Mouse (Mus musculus) small intestine, adult 2 months (tissue): ENCODE data around the gene Zfp410. TPM values are rescaled to one million over a fixed set of nuclear protein-coding genes. Genes with fewer than 3 reads are reported as not detected.

Experiments used
- H3K27ac ChIP-seq: fragments of 200-500 bp; 2 replicates; pipeline ENCODE4 v1.5.1; 2012; ENCODE audit warnings: low read depth, low read length, control low read depth, inconsistent platforms; ENCODE audit not compliant: insufficient read depth
- H3K27me3 ChIP-seq: fragments of 200-500 bp; 2 replicates; pipeline ENCODE4 v1.6.1; 2012; ENCODE audit warnings: mild to moderate bottlenecking, moderate library complexity, low read length, inconsistent platforms; ENCODE audit not compliant: control insufficient read depth, insufficient read depth
- H3K36me3 ChIP-seq: fragments of 200-500 bp; 2 replicates; pipeline ENCODE4 v1.6.1; 2012; ENCODE audit warnings: mild to moderate bottlenecking, low read length, control low read depth, inconsistent platforms; ENCODE audit not compliant: control insufficient read depth, insufficient read depth
- H3K4me1 ChIP-seq: fragments of 200-500 bp; 2 replicates; pipeline ENCODE4 v1.6.1; 2012; ENCODE audit warnings: low read length, inconsistent platforms, mixed read lengths; ENCODE audit not compliant: control insufficient read depth, insufficient read depth, insufficient read length
- H3K4me3 ChIP-seq: fragments of 200-500 bp; 2 replicates; pipeline ENCODE4 v1.5.1; 2012; ENCODE audit warnings: low read depth, mild to moderate bottlenecking, control low read depth, inconsistent platforms, low read length, moderate library complexity
- CTCF ChIP-seq: fragments of 200-500 bp; IDR thresholded peaks from 2 replicates; pipeline ENCODE4 v1.5.1; 2012; ENCODE audit warnings: low read depth, mild to moderate bottlenecking, control low read depth, inconsistent platforms, low read length, moderate library complexity, mixed read lengths; ENCODE audit not compliant: insufficient replicate concordance, insufficient read length; ENCODE audit errors: extremely low read depth
- POLR2A ChIP-seq: fragments of 200-500 bp; IDR thresholded peaks from 2 replicates; pipeline ENCODE4 v1.6.1; 2012; ENCODE audit warnings: low read depth, mild to moderate bottlenecking, control low read depth, inconsistent platforms, low read length, moderate library complexity
- WGBS: fragments of 180-500 bp; shearing (Covaris S2); methylation state at CpG from one replicate; pipeline ENCODE4 v1.1.7; 2018; 5-methylcytosine and 5-hydroxymethylcytosine counted together
- polyA plus RNA-seq: library from polyadenylated mRNA; depleted of rRNA; stranded (reverse); fragments of >200 nt; gene quantifications from 2 replicates; pipeline ENCODE4 v1.2.3, GENCODE M21; 2012

Zfp410 gene
- polyA plus RNA-seq, 1 experiment = 20.5 TPM

DNA sequence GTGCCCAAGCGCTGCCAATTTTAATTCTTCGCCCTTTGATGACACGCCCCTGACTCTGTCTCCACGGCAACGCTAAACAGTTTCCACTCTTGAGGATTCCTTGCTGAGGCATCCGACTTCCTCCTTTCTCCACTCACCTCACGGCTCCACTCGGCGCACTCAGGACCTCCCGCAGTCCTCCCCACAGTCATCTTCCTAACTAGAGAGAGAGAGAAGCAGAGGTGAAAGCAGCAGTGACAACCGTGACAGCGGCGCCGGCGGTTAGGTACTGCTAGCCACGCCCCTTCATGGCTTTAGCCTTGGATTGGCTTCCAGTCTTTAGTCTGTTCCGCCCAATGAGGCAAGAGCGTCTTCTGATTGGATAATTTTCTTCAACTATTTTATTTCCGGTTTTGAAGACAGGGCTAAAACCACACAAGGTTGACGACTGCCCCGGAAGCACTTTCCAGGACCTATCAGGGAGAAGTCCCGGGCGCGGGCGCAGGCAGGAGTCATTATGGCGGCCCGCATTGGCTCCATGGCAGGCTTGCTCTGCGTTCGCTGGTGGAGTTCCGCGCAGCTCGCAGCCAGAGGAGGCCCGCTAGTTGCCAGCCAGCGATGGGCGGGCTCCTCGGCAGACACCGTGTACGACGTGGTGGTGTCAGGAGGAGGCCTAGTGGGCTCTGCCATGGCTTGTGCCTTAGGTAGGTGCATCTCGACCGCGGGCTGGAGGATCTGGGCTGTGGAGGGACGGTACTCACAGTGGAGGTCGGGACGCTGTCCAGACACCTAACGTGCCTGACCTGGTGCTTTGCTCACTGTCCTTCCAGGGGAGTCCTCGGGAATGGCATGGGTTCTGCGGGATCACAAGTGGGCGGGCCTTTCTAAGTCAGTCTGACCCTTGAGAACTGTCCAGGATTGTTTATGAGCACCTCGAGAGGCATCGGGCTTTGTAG is 45.2 kb downstream of the Zfp410 start, which contains the start of the genes Coq6 and Fam161b:
Coq6 (plus strand) TSS at position 103 of the 935 bp plus-strand sequence.
Fam161b (minus strand) TSS at position 279 of the 935 bp plus-strand sequence.
- Histone ChIP-seq H3K27me3 (no peaks in the 10 kb centered on the region), H3K4me3 (peak within 1 kb of the TSS; percentile 95), H3K27ac (no peak within 1 kb of the TSS), H3K36me3 (peaks cover under 1% of the 10 kb centered on the region; the same call in 1 of the 2 replicates), H3K4me1 (peaks cover 4% of the 10 kb centered on the region; the same call in 1 of the 2 replicates)
- TF ChIP-seq CTCF (no peak), POLR2A (peak; percentile 45)
- under 1% methylated on average over 51 of the region's 51 CpGs for WGBS

DNA sequence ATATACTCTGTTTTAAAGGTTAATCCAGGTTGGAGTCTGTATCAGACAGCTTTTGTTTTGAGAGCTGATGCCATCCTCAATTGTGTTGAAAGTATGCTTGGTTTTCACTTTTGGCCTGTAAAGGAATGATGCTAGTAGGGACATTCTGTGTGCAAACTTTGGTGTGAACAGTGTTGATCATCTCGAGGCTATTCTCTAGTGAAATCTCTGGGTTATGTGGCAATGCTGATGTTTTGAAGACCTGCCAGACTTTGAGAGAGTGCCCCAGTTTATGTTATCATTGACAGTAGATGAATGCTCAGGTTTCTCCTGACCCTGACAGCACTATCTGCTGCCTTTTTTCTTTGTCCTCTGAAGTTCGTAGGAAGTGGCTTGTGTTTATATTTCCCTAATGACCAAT is 46.2 kb downstream of the Zfp410 start:
- Histone ChIP-seq H3K36me3 (peaks cover 7% of the 10 kb centered on the region), H3K27ac (no peak overlapping the region), H3K4me1 (peaks cover 4% of the 10 kb centered on the region; the same call in 1 of the 2 replicates), H3K27me3 (no peaks in the 10 kb centered on the region), H3K4me3 (no peak overlapping the region)
- WGBS = 31% methylated on average over 2 of the region's 2 CpGs
- TF ChIP-seq POLR2A = no peak
- TF ChIP-seq CTCF = no peak

DNA sequence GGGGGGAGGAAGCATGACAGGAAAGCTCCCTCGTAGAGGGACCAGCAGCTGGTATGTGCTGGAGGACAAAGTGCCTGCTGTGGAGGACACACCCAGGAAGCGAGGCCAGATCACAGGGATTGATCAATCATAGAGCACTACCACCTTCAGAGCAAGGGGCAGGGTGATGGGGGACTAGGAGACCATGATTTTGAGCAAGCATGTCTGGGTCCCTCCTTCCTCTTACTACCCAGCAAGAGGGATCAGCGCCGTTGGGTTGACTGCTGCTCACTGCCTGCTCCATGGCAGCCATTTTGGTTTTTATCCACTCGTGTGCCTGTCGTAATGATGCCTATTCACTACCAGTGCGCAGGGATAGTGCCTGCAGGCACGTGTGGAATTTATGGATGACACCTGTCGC is 47.6 kb downstream of the Zfp410 start:
- 69% methylated on average over 9 of the region's 9 CpGs for WGBS
- TF ChIP-seq CTCF (no peak), POLR2A (no peak)
- Histone ChIP-seq H3K27me3 (no peaks in the 10 kb centered on the region), H3K36me3 (peaks cover 13% of the 10 kb centered on the region), H3K4me3 (no peak overlapping the region), H3K4me1 (peaks cover 4% of the 10 kb centered on the region; the same call in 1 of the 2 replicates), H3K27ac (no peak overlapping the region)

DNA sequence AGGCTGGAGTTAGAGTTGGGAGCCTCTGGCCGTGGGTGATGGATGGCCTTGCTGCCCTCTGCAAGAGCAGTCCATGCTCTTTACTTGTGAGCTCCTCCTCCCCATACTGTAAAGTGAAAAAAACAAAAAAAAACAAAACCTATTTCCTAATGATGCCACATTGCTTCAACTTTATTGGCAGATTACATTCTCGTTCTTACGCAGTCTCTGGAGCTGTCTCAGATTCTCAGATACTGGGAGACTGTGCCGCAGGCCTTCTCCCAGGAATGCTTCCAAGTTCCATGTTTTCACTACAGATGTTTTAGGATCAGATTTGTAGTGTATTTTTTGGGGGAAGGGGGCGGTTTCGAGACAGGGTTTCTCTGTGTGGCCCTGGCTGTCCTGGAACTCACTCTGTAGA is 48.5 kb downstream of the Zfp410 start:
- Histone ChIP-seq H3K27ac (no peak overlapping the region), H3K4me3 (no peak overlapping the region), H3K4me1 (peaks cover 4% of the 10 kb centered on the region; the same call in 1 of the 2 replicates), H3K27me3 (no peaks in the 10 kb centered on the region), H3K36me3 (peaks cover 15% of the 10 kb centered on the region)
- TF ChIP-seq CTCF = no peak
- TF ChIP-seq POLR2A = no peak
- WGBS = 93% methylated on average over 6 of the region's 6 CpGs

DNA sequence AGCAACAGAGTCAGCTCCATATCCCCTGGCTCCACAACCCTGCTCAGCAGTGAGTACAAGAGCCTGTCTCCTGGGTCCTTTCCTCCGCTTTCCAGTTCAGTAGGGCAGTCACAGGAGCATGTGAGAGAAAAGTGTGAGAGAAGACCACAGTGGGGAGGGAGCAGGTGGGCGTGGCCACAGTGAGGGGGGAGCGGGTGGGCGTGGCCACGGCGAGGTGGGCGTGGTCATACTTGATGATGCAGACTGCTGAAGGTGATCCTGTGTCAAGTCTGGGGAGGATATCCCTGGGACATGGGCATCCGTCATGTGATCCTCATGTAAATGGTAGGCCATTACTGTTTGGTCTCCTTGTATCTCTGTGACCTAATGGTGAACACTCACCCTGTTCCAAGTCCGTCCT is 50.3 kb downstream of the Zfp410 start:
- Histone ChIP-seq H3K4me1 (peaks cover 4% of the 10 kb centered on the region; the same call in 1 of the 2 replicates), H3K36me3 (peaks cover 32% of the 10 kb centered on the region), H3K27me3 (no peaks in the 10 kb centered on the region), H3K4me3 (no peak overlapping the region), H3K27ac (no peak overlapping the region)
- WGBS = 72% methylated on average over 9 of the region's 9 CpGs
- TF ChIP-seq CTCF = no peak
- TF ChIP-seq POLR2A = no peak

DNA sequence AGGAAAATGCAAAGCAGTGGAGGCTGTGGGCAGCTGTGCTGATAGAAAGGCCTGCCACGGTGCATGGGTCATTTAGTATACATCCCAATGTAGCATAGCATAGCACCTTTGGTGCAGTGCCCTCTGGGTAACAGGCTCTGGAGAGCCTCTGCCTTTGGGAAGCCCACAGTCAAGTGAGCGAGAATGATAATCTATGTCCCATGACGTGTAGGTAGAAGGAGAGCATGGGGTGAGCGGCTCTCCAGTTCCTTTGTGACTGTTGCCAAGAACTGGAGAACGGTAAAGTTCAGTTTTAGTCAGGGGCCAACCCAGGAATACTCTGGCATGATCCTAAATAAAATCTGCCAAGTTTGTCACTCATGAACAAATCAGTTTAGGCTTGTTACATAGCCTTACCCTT is 55.0 kb downstream of the Zfp410 start:
- peaks cover 63% of the 10 kb centered on the region for H3K36me3 ChIP-seq
- TF ChIP-seq POLR2A = no peak
- no peak for TF ChIP-seq CTCF
- WGBS = 93% methylated on average over 5 of the region's 5 CpGs

More for the DNA sequence above, 55.0 kb downstream of the Zfp410 start:
- Histone ChIP-seq H3K4me1 (peaks cover 2% of the 10 kb centered on the region; the same call in 1 of the 2 replicates), H3K27ac (no peak overlapping the region), H3K4me3 (no peak overlapping the region), H3K27me3 (no peaks in the 10 kb centered on the region)
